Mouse (Mus musculus) left cerebral cortex, adult 2 months (tissue): ENCODE results near the gene Dbi. TPM values are rescaled to one million over a fixed set of nuclear protein-coding genes. Genes with fewer than 3 reads are reported as not detected.

ENCODE experiments used
- DNase-seq, 2 experiments: peaks; one replicate each; pipeline ENCODE4 v3.0.0; 2021 to 2022; ENCODE audit warnings: low spot score in 2 of 2, mixed read lengths in 1 of 2; ENCODE audit errors: extremely low spot score in 1 of 2
- H3K27ac ChIP-seq: fragments of 200-600 bp; 2 replicates; pipeline ENCODE4 v1.8.1; 2022
- H3K4me3 ChIP-seq: fragments of 200-600 bp; 2 replicates; pipeline ENCODE4 v1.8.1; 2022
- CTCF ChIP-seq: fragments of 200-600 bp; IDR thresholded peaks from 2 replicates; pipeline ENCODE4 v1.8.1; 2022; ENCODE audit warnings: antibody characterized with exemption, mild to moderate bottlenecking, moderate library complexity
- intact Hi-C: fragments of 180-260 bp; cut with DNase I; formaldehyde crosslinking; loops from one replicate; pipeline ENCODE4 v1.15.1; 2025
- total RNA-seq, 2 experiments: library from RNA; stranded (reverse); gene quantifications; 2 replicates each; pipeline ENCODE4 v1.2.3; 2021

Dbi gene
- total RNA-seq, 2 experiments from 2014 or later = 202 to 252 TPM

DNA sequence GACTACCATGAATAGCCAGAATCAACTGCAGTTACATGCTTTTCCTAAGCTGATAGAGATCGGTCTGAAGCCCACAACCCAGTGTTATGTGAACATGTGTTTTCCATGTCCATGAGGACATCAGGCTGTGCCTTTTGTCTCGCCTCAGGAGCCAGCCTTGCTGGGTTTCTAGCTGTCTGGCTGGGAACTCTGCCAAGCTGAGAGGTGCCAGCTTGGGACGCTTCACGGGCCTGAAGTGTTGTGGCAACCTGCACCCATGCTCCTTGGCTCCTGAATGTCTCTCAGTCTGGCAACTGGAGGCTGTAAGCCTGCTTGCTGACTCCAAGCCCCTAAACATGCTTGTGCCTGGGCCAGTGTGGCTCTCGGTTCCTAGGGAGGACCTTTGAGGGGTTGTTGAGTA is 21.7 kb upstream of the Dbi start:
- intact Hi-C loops = no loop called here
- no peak for TF ChIP-seq CTCF
- H3K27ac ChIP-seq = no peak overlapping the region
- H3K4me3 ChIP-seq = no peak overlapping the region
- DNase-seq = no peak

- no peak overlapping the region for H3K27ac ChIP-seq
- TF ChIP-seq CTCF = no peak
- intact Hi-C loops = no loop called here
- no peak overlapping the region for H3K4me3 ChIP-seq
- no peak for DNase-seq
Measured at GRCm38 (mm10) chr1:120140144-120140693, 19.3 kb upstream of the Dbi start.

DNA sequence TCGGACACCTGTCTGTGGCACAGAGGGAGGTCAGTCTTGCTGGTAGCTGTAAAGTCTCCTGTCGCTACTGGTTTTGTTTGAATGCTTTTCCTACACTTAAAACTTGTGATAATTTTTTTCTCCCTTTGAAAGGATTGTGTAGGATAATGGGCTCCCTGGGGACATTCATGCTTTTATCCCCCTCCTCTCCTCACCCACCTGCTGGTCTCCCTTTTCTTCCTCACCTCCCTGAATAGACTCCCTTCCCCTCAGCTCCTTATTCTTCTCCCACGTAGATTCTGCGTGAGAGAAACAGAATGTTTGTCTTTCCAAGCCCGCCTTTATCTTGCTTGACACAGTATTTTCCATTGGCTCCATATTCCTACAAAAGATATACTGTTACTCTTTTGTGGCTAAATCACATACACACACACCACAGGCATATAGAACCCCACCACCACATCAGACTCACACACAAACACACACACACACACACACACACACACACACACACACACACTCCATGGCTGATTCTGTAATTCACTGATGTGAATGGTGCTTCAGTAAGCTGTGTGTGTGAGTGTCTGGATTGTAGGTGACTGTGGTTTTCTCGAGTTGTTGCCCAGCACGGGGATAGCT is 18.2 kb upstream of the Dbi start:
- Histone ChIP-seq H3K4me3 (no peak overlapping the region), H3K27ac (no peak overlapping the region)
- TF ChIP-seq CTCF = no peak
- intact Hi-C loops = no loop called here
- no peak for DNase-seq

GRCm38 (mm10) chr1:120135934-120136786 is 15.3 kb upstream of the Dbi start:
- H3K27ac ChIP-seq = peak overlapping the region; percentile 50; the same call in 1 of the 2 replicates
- intact Hi-C loops = loop anchor here (2.0 kb wide), 1 partner anchor 15 kb away; the partner anchor contains the start of genes 3110009E18Rik and Dbi
- peak; percentile 39 to 58 for DNase-seq
- no peak for TF ChIP-seq CTCF
- no peak overlapping the region for H3K4me3 ChIP-seq

DNA sequence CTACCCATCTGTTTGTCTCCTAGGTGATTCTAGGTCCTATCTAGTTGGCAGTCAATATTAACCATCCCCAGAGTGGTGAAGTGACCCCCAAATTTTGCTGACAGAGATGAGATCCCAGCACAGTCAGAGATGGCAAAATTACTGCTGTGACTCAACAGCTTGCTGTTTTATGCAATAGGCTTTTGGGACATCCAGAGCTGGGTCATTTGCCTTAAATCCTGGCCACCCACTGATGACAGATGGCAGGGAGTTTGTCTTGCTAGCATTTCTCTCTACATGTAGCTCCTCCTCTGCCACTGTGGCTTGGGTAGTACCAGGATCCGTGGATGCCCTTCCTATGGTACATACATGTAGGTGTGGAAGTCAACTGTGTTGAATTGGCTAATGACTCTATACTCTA is 11.5 kb upstream of the Dbi start:
- DNase-seq = no peak
- intact Hi-C loops = no loop called here
- TF ChIP-seq CTCF = no peak
- Histone ChIP-seq H3K4me3 (no peak overlapping the region), H3K27ac (no peak overlapping the region; the same call in 1 of the 2 replicates)

- Histone ChIP-seq H3K4me3 (no peak overlapping the region), H3K27ac (no peak overlapping the region)
- intact Hi-C loops = no loop called here
- TF ChIP-seq CTCF = no peak
- no peak for DNase-seq
Measured at GRCm38 (mm10) chr1:120126318-120126717, 5.4 kb upstream of the Dbi start.

- Histone ChIP-seq H3K4me3 (no peak overlapping the region), H3K27ac (no peak overlapping the region)
- intact Hi-C loops = no loop called here
- TF ChIP-seq CTCF = no peak
- no peak for DNase-seq
Measured at GRCm38 (mm10) chr1:120125471-120125870, 4.6 kb upstream of the Dbi start.

DNA sequence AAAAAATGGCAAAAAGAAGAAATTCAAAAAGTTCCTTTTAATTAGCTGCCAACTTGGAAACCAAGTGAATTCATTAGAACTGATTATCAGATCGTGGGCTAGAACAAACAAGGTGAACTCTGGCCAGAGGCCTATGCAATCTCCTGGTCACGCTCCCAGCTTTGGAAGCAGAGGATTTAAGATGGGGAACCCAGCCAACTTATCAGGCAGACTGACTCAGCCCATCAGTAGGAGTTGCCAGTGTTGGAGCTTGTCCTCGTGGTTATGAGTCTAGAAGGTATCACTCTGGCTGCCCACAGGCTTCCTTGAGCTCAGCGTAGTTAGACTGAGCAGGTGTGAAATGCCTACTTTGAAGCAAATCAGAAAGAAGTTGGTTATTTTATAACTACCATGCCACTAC is 4.0 kb upstream of the Dbi start:
- no peak for TF ChIP-seq CTCF

DNA sequence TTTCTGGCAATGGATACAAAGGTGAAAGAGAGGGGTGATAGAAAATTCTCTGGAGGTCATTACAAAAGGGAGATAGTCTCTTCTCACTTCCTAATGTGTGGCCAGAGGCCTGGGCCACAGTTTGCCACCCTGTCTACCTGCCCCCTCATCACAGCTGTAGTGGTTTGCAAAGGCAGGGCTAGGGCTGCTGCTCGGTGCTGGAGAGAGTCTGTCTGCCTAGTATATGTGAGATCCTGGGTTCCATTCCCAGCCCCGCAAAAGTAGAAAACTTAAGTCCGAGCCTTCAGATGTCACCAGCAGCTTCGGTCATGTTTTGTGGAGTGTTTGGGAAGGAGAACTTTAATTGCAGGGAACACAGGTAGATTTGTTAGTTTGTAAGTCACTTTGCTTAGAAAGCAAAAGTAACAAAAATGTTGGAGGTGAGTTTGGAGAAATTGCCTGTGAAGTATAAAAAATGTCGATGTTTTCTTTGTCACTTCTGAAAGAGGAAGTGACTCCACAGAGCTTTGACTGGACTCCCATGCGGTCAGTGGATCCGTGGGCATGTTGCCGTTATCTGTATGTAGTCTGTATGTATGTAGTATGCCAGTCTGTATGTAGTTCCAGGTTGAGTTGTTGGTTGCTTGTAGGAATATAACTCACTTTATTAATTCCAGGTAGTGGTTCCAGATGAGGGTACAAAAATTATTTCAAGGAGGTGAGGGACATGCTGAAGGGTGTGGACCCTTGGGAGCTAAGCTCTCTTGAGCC is 1.9 kb upstream of the Dbi start:
- intact Hi-C loops = no loop called here
- Histone ChIP-seq H3K4me3 (no peak overlapping the region), H3K27ac (no peak overlapping the region)
- DNase-seq = no peak
- no peak for TF ChIP-seq CTCF

More for the DNA sequence above, 4.0 kb upstream of the Dbi start:
- H3K4me3 ChIP-seq = no peak overlapping the region
- no peak for DNase-seq
- intact Hi-C loops = no loop called here
- no peak overlapping the region for H3K27ac ChIP-seq

DNA sequence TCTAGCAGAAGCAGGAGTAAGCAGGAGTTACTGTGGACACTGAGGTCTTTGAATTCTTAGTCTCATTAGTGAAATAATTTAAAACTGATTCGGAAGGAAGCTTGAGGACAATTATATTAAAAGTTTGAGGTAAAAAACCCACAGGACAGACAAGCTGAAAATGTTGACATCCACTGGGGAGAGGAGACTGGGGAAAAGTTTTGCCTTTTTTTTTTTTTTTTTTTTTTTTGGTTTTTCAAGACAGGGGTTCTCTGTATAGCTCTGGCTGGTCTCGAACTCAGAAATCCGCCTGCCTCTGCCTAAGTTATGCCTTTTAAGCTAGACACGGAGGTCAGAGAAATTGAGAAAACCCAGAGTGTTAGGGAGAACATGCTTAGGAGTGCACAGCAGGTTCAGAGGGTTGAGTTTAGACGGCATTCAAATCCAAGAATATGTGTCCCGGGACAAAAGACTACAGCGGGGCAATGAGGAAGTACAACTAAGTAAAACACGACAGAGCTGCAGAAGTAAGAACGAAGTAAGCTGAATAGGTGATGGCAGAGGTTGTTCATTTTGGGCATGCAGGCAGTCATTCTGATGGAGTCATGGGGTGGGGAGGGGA is 1.2 kb upstream of the Dbi start:
- DNase-seq = no peak
- H3K4me3 ChIP-seq = peak overlapping the region; percentile 88
- H3K27ac ChIP-seq = peak overlapping the region; percentile 93
- no peak for TF ChIP-seq CTCF
- intact Hi-C loops = loop anchor here (2.0 kb wide), 1 partner anchor 15 kb away; no protein-coding TSS in a partner anchor
